19 mouse cellular contexts compared by ENCODE assay signal in the genomic region with DNA sequence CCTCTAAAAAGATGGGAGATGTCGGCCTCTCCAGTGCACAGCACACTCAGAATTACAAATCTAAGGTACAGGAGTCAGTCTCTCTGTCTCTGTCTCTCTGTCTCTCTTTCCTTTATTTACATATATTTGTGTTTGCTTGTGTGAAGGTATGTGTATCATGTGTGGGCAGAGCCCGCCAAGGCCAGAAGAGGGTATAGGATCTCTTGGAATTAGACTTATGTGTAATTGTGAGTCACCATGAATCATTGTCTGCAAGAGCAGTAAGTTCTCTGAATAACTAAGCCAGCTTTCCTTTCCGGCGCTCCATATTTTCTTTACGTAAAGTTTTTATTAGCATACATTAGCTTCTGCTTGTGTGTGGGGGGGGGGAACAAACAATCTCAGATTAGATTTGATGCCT. TPM values are rescaled to one million over a fixed set of nuclear protein-coding genes. Genes with fewer than 3 reads are reported as not detected.
DNase-seq lines count a peak whose midpoint lies in the region; ATAC-seq and TF ChIP-seq lines count a peak whose summit lies in the region.
"Had no signal": no experiment of that assay in that cellular context is flagged by ENCODE, and none has a peak within 500 bp of the region (broad histone marks: within the 10 kb centered on the region; RNA-seq: fewer than 3 reads in every experiment).

No protein-coding gene starts in this region.

- H3K9ac ChIP-seq in kidney, embryonic 16.5 days (replicated peaks; ENCODE audit: low read length), result peak overlapping the region; percentile 35; the same call in 1 of the 2 replicates
- no peak overlapping the region for H3K9ac ChIP-seq in intestine, embryonic 16.5 days (ENCODE audit: low read depth, low read length)
- H3K9ac ChIP-seq: heart, embryonic 12.5 days; hindbrain, embryonic 14.5 days; limb, embryonic 15.5 days; midbrain, embryonic 15.5 days; neural tube, embryonic 15.5 days; stomach, embryonic 15.5 days had no signal

- peak overlapping the region; percentile 15; the same call in 1 of the 2 replicates for H3K4me3 ChIP-seq in kidney, embryonic 16.5 days (ENCODE audit: low read length)
- H3K4me3 ChIP-seq in intestine, embryonic 16.5 days (ENCODE audit: low read length), result no peak overlapping the region
- no peak overlapping the region for H3K4me3 ChIP-seq in small intestine, adult 2 months (ENCODE audit: low read depth, low read length)
- H3K4me3 ChIP-seq: heart, embryonic 12.5 days; limb, embryonic 15.5 days; midbrain, embryonic 15.5 days; neural tube, embryonic 15.5 days; stomach, embryonic 15.5 days had no signal

- no peak for TF ChIP-seq POLR2A in small intestine, adult 2 months (IDR thresholded peaks at IDR 0.05; ENCODE audit: low read depth, low read length)

- H3K36me3 ChIP-seq in kidney, embryonic 16.5 days (ENCODE audit: insufficient read depth, low read length), result 0 out of 2 replicates have a peak, but pooled peaks cover 2% of the 10 kb centered on the region
- H3K36me3 ChIP-seq in intestine, embryonic 16.5 days (ENCODE audit: control insufficient read depth, insufficient read depth, low read length), result no peaks in the 10 kb centered on the region
- no peaks in the 10 kb centered on the region for H3K36me3 ChIP-seq in small intestine, adult 2 months (ENCODE audit: control insufficient read depth, insufficient read depth, low read length)
- H3K36me3 ChIP-seq: heart, embryonic 12.5 days; limb, embryonic 15.5 days; midbrain, embryonic 15.5 days; neural tube, embryonic 15.5 days; stomach, embryonic 15.5 days had no signal

- H3K27me3 ChIP-seq in kidney, embryonic 16.5 days (ENCODE audit: insufficient read depth, low read length), result no peaks in the 10 kb centered on the region
- no peaks in the 10 kb centered on the region for H3K27me3 ChIP-seq in intestine, embryonic 16.5 days (replicated peaks; ENCODE audit: control insufficient read depth, insufficient read depth, low read length)
- H3K27me3 ChIP-seq in small intestine, adult 2 months (ENCODE audit: control insufficient read depth, insufficient read depth, low read length), result no peaks in the 10 kb centered on the region
- H3K27me3 ChIP-seq: heart, embryonic 12.5 days; limb, embryonic 15.5 days; midbrain, embryonic 15.5 days; neural tube, embryonic 15.5 days; stomach, embryonic 15.5 days had no signal

- WGBS in kidney, embryonic 16.5 days, result 44% methylated on average over 5 of the region's 5 CpGs
- WGBS in intestine, embryonic 16.5 days, result 79% methylated on average over 5 of the region's 5 CpGs
- WGBS in small intestine, adult 2 months, result 72% methylated on average over 5 of the region's 5 CpGs

- H3K4me1 ChIP-seq in kidney, embryonic 16.5 days (ENCODE audit: insufficient read depth, low read length), result peaks cover 21% of the 10 kb centered on the region
- H3K4me1 ChIP-seq in intestine, embryonic 16.5 days (ENCODE audit: control insufficient read depth, insufficient read depth, low read length), result peaks cover 11% of the 10 kb centered on the region
- H3K4me1 ChIP-seq in small intestine, adult 2 months (ENCODE audit: control insufficient read depth, insufficient read depth, insufficient read length, low read length), result peaks cover 7% of the 10 kb centered on the region; the same call in 1 of the 2 replicates
- H3K4me1 ChIP-seq: heart, embryonic 12.5 days; limb, embryonic 15.5 days; midbrain, embryonic 15.5 days had no signal

- no peak; the same call in 1 of the 2 replicates for ATAC-seq in kidney, embryonic 16.5 days (ENCODE audit: low FRiP score, low TSS enrichment)
- ATAC-seq in intestine, embryonic 16.5 days, result peak; percentile 14; the same call in 1 of the 2 replicates
- ATAC-seq: forebrain, embryonic 16.5 days had no signal

- no peak for DNase-seq in kidney, postnatal 25 days
- DNase-seq in NIH3T3 (ENCODE audit: low read depth), result peak; percentile 68
- DNase-seq in gastrocnemius, adult 18-20 months (ENCODE audit: low spot score), result no peak
- no peak for DNase-seq in adipocyte (ENCODE audit: low spot score)
- DNase-seq: adrenal gland, postnatal 10 days; cerebellum, adult 9-11 months; heart, postnatal 14 days; lung, postnatal 14 days; right cerebral cortex, postnatal 14 days had no signal

- peak overlapping the region; percentile 83 for H3K27ac ChIP-seq in kidney, embryonic 16.5 days (ENCODE audit: low read length)
- no peak overlapping the region; the same call in 1 of the 2 replicates for H3K27ac ChIP-seq in intestine, embryonic 16.5 days (ENCODE audit: low read length)
- peak overlapping the region; percentile 5; the same call in 1 of the 2 replicates for H3K27ac ChIP-seq in small intestine, adult 2 months (ENCODE audit: insufficient read depth, low read depth, low read length)
- H3K27ac ChIP-seq: hindbrain, embryonic 14.5 days; limb, embryonic 15.5 days; midbrain, embryonic 15.5 days; neural tube, embryonic 15.5 days; stomach, embryonic 15.5 days had no signal

- TF ChIP-seq CTCF in small intestine, adult 2 months (IDR thresholded peaks at IDR 0.05; ENCODE audit: extremely low read depth, insufficient read length, insufficient replicate concordance, low read depth, low read length), result no peak

- H3K9me3 ChIP-seq in kidney, embryonic 16.5 days (ENCODE audit: low read length), result no peaks in the 10 kb centered on the region
- no peaks in the 10 kb centered on the region for H3K9me3 ChIP-seq in intestine, embryonic 16.5 days (ENCODE audit: control insufficient read depth, low read length)
- H3K9me3 ChIP-seq: heart, embryonic 12.5 days; limb, embryonic 15.5 days; midbrain, embryonic 15.5 days; neural tube, embryonic 15.5 days; stomach, embryonic 15.5 days had no signal

- H3K4me2 ChIP-seq in kidney, embryonic 16.5 days (replicated peaks; ENCODE audit: low read depth, low read length), result peak overlapping the region; percentile 38
- peak overlapping the region; percentile 43; the same call in 1 of the 2 replicates for H3K4me2 ChIP-seq in intestine, embryonic 16.5 days (ENCODE audit: low read depth, low read length)
- H3K4me2 ChIP-seq: heart, embryonic 12.5 days; hindbrain, embryonic 14.5 days; limb, embryonic 15.5 days; midbrain, embryonic 15.5 days had no signal

RNA-seq across cellular contexts. Expression of a gene that starts 7.7 kb away (rescaled TPM):
- polyA plus RNA-seq in kidney, embryonic 16.5 days (2015; fragmentation: Nextera tagmentation; extraction: Ambion mirVana), result 89.6 and 90.1 TPM in 2 replicates
- 19.8 and 20.7 TPM in 2 replicates for polyA plus RNA-seq in intestine, embryonic 16.5 days (2015; fragmentation: Nextera tagmentation; extraction: Ambion mirVana)
- polyA plus RNA-seq in small intestine, adult 2 months (2012; rRNA removed), result 1.7 and 3.7 TPM in 2 replicates
- 1 to 10 TPM; 4.8 to 9.2 TPM for total RNA-seq in gastrocnemius, adult 18-20 months (2021)
